Mouse (Mus musculus) urinary bladder, adult 18-20 months (tissue): Measurements from ENCODE around the gene Adamtsl1.

Source experiments
- DNase-seq, 2 experiments: peaks; one replicate each; pipeline ENCODE4 v3.0.0; 2022; ENCODE audit warnings: low spot score in 2 of 2, mixed read lengths in 2 of 2

Adamtsl1 gene

DNA sequence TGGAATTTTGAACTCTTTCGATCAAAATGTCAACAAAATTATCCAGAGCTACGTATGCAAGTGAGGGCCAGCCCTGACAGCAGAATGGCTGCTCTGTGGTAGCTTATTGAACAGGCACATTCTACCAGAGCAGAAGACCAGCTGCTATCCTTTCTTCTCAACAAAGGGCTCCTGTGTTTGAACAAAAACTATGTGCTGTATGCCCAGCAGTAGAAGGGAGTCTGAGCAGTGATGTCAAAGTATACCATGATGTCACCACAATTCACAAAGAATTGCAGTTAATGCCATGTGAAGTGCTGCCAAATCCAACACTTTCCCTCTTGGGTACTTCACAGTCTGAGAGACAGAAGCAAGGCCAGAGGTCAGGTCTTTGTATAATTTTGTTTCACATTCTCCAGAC, 675.9 kb downstream of the Adamtsl1 start:
- no peak for DNase-seq

DNA sequence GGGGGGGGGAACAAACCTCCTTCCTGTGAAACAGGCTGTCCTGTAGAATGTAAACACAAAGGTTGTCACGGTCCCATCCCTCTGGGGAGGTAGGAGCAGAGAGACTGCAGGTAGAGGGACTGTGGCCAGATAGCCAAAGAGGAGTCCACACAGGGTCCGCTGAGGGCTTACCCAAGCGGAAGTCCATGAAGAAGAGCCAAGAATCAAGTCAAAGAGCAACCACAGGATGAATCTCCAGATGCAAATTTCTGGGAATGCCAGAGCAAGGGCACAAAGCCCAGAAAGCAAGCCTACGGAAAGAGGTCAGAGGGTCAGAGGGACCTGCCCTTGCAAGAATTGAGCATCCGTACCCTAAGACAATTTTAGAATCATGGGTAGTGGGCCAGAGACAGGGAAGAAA, 677.2 kb downstream of the Adamtsl1 start:
- no peak for DNase-seq

- no peak for DNase-seq
These were observed 687.8 kb downstream of the Adamtsl1 start for GRCm38 (mm10) chr4:86201766-86202165.

DNA sequence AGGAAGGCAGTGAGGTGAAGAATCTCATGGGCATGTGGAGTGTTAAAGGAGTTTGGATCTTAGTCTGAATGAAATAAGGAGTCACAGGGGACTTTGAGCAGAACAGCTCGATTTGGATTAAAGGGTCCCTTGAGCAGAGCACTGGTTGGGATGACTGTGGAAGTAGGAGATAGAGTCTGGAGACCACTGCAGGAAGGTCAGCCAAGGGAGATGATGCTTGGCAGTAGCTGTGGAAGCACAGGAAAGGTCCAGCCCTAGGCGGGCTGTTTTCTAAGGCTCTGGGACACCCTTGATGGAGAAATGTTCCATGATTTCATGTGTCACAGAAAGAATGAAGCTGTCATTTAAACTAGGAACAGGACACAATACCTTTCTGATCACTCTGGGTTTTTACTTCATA, 689.3 kb downstream of the Adamtsl1 start:
- DNase-seq = no peak

DNA sequence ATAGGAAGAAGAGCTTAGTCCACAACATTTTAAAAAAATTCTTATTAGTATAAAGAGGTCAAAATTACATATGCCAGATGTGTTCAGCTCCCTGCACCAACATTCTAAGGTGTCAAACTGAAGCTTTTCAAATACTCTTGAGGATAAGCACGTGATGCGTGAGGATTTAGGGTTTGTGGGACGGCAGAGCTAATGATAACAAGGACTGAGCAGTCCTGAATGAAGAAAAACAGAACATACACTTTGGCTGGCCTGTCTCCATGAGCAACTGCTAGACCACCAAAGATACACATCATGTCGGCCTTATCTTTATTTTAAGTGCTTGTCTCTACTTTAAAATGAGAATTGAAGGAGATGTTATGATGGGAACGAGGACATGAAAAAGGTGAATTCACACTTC, 710.9 kb downstream of the Adamtsl1 start:
- DNase-seq = no peak

GRCm38 (mm10) chr4:86227096-86227495, 713.1 kb downstream of the Adamtsl1 start:
- DNase-seq = no peak

DNA sequence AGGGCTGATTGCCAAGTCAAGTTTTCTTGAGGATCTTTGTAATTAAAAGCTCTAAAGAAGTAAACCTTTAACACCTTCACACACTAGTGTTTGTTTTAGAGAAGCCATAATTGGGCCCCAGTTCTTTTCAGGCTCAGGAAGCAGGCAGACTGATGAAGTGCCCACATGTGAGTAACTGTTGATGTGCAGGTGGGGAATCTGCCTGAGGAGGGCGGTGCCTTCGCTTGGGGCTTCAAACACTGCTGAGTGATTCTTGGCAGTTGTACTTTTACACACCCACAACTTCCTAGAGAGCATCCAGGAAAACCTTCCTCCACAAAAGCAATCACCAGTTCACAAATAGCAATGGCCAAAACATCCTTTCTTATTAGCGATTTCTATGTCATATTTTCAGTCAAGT, 719.2 kb downstream of the Adamtsl1 start:
- DNase-seq = no peak

DNA sequence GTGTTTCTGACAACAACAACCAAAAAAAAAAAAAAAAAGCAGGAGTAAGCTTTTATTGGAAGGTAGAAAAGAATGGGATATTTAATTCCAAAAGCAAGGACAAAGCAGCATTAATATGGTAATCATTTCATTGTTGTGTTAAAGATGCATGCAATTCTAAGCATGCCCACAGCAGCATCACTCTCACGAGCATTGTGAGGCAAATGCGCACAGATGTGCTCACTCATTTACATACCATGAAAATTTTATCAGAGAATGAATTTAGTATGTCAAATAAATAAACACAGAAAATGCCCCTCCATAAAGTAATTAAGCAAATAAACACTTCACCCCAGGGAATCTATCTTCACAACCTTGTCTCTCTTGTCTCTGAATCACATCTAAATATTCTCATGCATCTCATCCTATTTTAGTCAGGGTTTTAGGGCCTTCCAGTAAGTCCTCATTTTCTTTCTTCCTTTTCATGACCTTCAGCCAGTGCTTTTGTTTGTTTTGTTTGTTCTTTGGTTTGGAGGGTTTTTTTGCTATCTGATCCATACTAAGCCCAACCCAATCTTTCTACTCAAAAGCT, 728.0 kb downstream of the Adamtsl1 start:
- DNase-seq = no peak

DNA sequence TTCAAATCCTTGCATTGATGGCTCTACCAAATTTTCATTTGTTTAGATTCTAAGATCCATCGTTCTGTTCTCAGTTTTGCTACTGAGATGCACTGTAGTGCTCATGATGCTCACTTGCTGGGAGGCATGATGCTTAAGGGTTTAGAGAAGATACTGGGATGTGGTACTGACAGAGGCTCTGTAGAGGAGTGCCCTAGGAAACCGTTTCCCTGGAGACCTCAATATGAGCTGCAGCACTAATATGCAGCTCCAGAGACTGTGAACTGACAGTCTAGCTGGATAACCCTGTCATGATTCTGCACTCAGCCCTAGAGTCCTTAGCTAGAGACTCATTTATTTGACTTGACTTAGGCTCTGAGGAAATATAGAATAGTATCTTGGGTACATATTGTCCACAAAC, 756.1 kb downstream of the Adamtsl1 start:
- DNase-seq = no peak

DNA sequence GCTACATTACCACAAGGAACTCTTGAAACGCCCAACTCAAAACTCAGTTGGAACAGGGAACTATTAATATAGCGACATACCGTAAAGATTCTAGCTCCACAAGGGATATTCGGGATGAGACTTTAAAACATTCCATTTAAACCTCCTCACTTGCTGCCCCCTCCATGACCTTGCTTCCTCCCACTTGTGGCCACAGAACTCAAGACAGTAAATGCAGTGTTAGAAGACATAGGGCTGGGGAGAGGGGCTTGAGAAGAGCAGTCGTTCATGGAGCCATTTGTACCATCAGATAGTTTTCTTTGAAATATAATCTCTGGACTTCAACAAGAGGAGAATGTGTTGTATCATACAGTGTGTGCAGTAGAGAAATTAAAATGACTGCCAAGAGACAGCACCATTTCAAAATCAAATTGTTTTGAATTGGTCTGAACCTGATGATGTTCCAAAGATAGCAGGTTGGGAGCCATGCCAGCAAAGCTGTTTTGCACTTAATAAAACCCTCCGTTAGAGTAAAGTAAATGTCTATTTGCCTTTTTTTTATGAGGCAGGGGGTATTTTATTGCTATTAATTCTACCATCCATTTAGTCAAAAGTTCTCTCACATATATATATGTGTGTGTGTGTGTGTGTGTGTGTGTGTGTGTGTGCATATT, 759.9 kb downstream of the Adamtsl1 start:
- no peak for DNase-seq

DNA sequence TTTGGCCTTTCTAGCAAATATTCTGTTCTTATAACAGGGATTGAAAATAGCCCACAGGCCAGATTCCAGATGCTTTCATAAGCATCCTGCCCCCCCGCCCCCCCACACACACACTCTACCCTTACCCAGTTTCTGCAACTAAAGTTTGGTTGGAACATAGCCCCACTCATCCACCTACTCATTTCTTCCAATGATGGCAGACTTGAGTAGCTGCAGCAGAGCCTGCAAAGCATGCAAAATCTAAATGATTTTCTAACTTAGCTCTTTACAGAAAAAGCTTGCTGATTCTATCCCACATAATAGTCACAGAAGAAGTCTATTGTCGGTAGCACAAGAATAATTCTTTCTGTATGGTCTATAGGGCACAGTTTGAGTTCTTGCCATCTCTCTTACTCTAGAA, 760.7 kb downstream of the Adamtsl1 start:
- no peak for DNase-seq

- DNase-seq = no peak
These were observed 762.2 kb downstream of the Adamtsl1 start for GRCm38 (mm10) chr4:86276021-86276813.

DNA sequence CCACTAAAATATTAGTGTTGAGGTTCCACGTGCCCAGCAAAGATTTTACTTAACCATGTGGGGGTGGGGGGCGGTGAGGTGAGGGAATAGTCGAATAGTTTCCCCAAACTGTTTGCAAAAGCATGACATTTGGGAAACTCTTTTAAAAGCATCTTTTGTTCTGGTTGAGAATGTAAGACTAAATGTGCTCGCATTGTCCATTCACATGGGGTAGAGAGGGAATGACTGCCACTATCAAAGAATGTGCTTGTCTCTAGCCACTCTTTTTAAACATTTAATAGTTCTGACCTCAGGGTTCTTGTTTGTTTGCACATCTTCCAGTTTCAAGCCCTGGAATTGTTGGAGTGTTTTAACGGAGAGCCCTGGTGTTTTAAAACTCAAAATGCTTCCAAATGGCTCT, 764.6 kb downstream of the Adamtsl1 start:
- no peak for DNase-seq

- no peak for DNase-seq
These were observed 772.6 kb downstream of the Adamtsl1 start for GRCm38 (mm10) chr4:86286572-86286971.

DNA sequence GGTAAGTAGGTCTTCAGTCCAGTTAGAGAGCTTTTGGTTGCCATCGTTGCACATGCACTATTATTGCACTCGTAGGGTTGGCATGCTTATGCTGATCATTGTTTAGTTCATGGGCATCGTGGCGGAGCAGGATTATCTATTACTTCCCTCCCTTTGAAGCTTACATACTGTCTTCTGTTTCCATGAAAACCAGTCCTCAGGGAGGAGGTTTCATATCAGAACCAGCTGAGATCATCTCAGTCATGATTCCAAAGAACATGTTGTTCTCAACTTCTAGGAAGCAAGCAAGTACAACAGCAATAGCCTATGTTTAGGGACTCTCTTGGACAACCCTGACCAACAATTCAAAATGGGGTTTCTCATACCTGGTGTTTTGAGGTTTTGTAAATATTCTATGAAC, 774.3 kb downstream of the Adamtsl1 start:
- no peak for DNase-seq

DNA sequence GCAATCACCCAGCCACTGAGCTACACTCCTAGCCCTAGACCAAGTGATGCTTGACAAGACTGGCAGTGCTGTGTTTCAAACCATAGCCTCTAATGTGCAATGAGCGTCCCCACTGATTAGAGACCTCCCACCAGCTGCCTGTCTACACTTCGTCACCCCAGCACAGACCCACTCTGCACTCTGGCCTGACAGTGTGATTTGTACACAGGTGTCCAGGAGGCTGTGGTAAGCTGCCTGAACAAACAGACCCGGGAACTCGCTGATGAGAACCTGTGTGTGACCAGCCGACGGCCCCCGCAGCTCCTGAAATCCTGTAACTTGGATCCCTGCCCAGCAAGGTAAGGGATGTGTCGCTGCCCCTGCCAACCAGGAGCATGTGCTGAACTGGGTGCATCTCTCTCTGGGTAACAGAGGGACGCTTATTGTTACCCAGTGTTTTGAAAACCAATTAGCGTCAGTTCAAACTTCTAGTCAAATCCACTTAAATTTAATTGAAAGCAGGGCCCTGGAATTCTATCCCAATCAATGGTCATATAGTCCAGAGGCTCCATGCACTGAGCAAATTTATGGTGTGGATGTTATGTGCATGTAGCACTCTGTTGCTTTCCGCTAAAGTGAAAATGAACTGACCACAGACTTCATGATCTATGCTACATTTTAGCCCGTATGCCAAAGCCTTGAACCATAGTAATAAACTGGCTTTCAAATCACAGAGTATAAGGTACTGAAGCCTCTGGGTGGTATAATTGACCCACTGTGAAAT, 775.7 kb downstream of the Adamtsl1 start:
- DNase-seq = no peak

DNA sequence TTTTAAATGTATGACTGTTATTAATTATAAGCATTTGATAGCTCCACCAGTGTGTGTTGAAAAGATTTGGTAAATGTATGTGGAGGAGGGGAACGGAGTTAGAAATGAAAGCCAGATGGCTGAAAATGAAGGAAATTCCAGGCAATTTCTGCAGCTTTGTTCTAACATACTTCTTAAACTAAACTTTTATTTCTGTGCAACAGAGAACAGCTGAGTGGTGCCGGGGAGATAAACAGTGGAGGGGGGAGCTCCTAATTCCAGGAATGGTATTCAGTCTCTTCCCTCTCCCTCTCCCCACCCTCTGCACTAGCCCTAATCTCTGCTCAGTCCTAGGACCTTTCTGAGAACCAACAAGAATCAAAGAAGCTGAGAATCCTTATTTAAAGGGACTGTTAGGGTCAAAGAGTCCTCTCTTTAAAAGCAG, 780.9 kb downstream of the Adamtsl1 start:
- no peak for DNase-seq

DNA sequence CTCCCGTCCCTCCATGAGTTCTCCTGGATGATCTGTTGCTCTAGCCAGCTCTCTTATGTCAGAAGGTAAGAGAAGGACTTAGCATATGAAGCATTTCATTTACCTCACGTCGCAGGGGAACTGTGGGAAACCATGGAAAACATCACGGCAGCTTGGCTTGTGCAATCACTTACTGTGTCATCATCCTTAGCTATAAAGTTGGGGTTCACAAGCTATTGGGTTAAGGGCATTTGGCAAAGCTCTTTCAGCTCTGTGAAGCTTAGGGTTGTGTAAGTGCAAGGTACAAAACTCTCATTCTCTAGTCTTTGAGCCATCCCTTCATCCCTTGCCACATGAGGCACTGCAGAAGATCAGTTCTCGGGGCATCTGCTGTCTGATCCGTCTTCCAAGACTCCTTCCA, 787.5 kb downstream of the Adamtsl1 start:
- DNase-seq = no peak

- no peak for DNase-seq
These were observed 788.1 kb downstream of the Adamtsl1 start for GRCm38 (mm10) chr4:86302095-86302494.

GRCm38 (mm10) chr4:86306753-86307152, 792.8 kb downstream of the Adamtsl1 start:
- no peak for DNase-seq

- DNase-seq = no peak
These were observed 795.2 kb downstream of the Adamtsl1 start for GRCm38 (mm10) chr4:86309178-86309577.
